Mouse (Mus musculus): ENCODE measurements around the gene Stag2. TPM values are rescaled to one million over a fixed set of nuclear protein-coding genes. Genes with fewer than 3 reads are reported as not detected.

The Stag2 gene
- polyA plus RNA-seq, 1 experiment from 2014 or later, result 41.7 TPM

- peak; percentile 49 for ATAC-seq (ENCODE audit: low FRiP score, low TSS enrichment)
- H3K4me1 ChIP-seq (ENCODE audit: insufficient read depth, low read length), result peaks cover 8% of the 10 kb centered on the region; the same call in 1 of the 2 replicates
- peak overlapping the region; percentile 53 for H3K4me2 ChIP-seq (replicated peaks; ENCODE audit: low read depth, low read length)
- WGBS, result 10% methylated on average over 43 of the region's 71 CpGs
- H3K36me3 ChIP-seq (ENCODE audit: insufficient read depth, low read length), result no peaks in the 10 kb centered on the region
- H3K27me3 ChIP-seq (ENCODE audit: insufficient read depth, low read length), result no peaks in the 10 kb centered on the region
- peak overlapping the region; percentile 99 for H3K27ac ChIP-seq (ENCODE audit: low read length)
- no peaks in the 10 kb centered on the region for H3K9me3 ChIP-seq (ENCODE audit: low read length)
- H3K9ac ChIP-seq (replicated peaks; ENCODE audit: low read length), result peak overlapping the region; percentile 94
- H3K4me3 ChIP-seq (ENCODE audit: low read length), result peak overlapping the region; percentile 57
Measured at GRCm38 (mm10) chrX:42149557-42150345, 634 bp downstream of the Stag2 start.

GRCm38 (mm10) chrX:42150346-42151023, 1.4 kb downstream of the Stag2 start:
- H3K4me1 ChIP-seq (ENCODE audit: insufficient read depth, low read length), result peaks cover 8% of the 10 kb centered on the region; the same call in 1 of the 2 replicates
- ATAC-seq (ENCODE audit: low FRiP score, low TSS enrichment), result peak; percentile 82
- no peaks in the 10 kb centered on the region for H3K9me3 ChIP-seq (ENCODE audit: low read length)
- H3K9ac ChIP-seq (replicated peaks; ENCODE audit: low read length), result peak overlapping the region; percentile 94
- peak overlapping the region; percentile 99 for H3K27ac ChIP-seq (ENCODE audit: low read length)
- 33% methylated on average over 16 of the region's 40 CpGs for WGBS
- H3K27me3 ChIP-seq (ENCODE audit: insufficient read depth, low read length), result no peaks in the 10 kb centered on the region
- peak overlapping the region; percentile 62 for H3K4me3 ChIP-seq (ENCODE audit: low read length)
- H3K4me2 ChIP-seq (replicated peaks; ENCODE audit: low read depth, low read length), result peak overlapping the region; percentile 65
- no peaks in the 10 kb centered on the region for H3K36me3 ChIP-seq (ENCODE audit: insufficient read depth, low read length)

GRCm38 (mm10) chrX:42151024-42151754, 2.1 kb downstream of the Stag2 start:
- Histone ChIP-seq H3K9ac (replicated peaks; ENCODE audit: low read length) (peak overlapping the region; percentile 74), H3K27me3 (ENCODE audit: insufficient read depth, low read length) (no peaks in the 10 kb centered on the region), H3K4me3 (ENCODE audit: low read length) (peak overlapping the region; percentile 62), H3K4me2 (replicated peaks; ENCODE audit: low read depth, low read length) (peak overlapping the region; percentile 65), H3K9me3 (ENCODE audit: low read length) (no peaks in the 10 kb centered on the region), H3K4me1 (ENCODE audit: insufficient read depth, low read length) (peaks cover 8% of the 10 kb centered on the region; the same call in 1 of the 2 replicates), H3K36me3 (ENCODE audit: insufficient read depth, low read length) (no peaks in the 10 kb centered on the region), H3K27ac (ENCODE audit: low read length) (peak overlapping the region; percentile 96)
- ATAC-seq (ENCODE audit: low FRiP score, low TSS enrichment), result no peak
- 20% methylated on average over 25 of the region's 25 CpGs for WGBS

GRCm38 (mm10) chrX:42151903-42152369, 2.8 kb downstream of the Stag2 start:
- Histone ChIP-seq H3K36me3 (ENCODE audit: insufficient read depth, low read length) (no peaks in the 10 kb centered on the region), H3K27ac (ENCODE audit: low read length) (peak overlapping the region; percentile 96), H3K4me2 (replicated peaks; ENCODE audit: low read depth, low read length) (peak overlapping the region; percentile 65), H3K9ac (replicated peaks; ENCODE audit: low read length) (peak overlapping the region; percentile 74), H3K4me1 (ENCODE audit: insufficient read depth, low read length) (peaks cover 8% of the 10 kb centered on the region; the same call in 1 of the 2 replicates), H3K4me3 (ENCODE audit: low read length) (peak overlapping the region; percentile 62), H3K27me3 (ENCODE audit: insufficient read depth, low read length) (no peaks in the 10 kb centered on the region), H3K9me3 (ENCODE audit: low read length) (no peaks in the 10 kb centered on the region)
- 21% methylated on average over 17 of the region's 17 CpGs for WGBS
- peak; percentile 75 for ATAC-seq (ENCODE audit: low FRiP score, low TSS enrichment)

- Histone ChIP-seq H3K4me2 (replicated peaks; ENCODE audit: low read depth, low read length) (peak overlapping the region; percentile 65), H3K27ac (ENCODE audit: low read length) (0 out of 2 replicates have a peak overlapping the region, but pooled peaks have one; percentile 46), H3K27me3 (ENCODE audit: insufficient read depth, low read length) (no peaks in the 10 kb centered on the region), H3K4me1 (ENCODE audit: insufficient read depth, low read length) (peaks cover 6% of the 10 kb centered on the region; the same call in 1 of the 2 replicates), H3K36me3 (ENCODE audit: insufficient read depth, low read length) (no peaks in the 10 kb centered on the region), H3K4me3 (ENCODE audit: low read length) (peak overlapping the region; percentile 62), H3K9me3 (ENCODE audit: low read length) (no peaks in the 10 kb centered on the region), H3K9ac (replicated peaks; ENCODE audit: low read length) (no peak overlapping the region)
- no peak for ATAC-seq (ENCODE audit: low FRiP score, low TSS enrichment)
- WGBS, result 21% methylated on average over 4 of the region's 4 CpGs
Measured at GRCm38 (mm10) chrX:42153056-42153455, 3.9 kb downstream of the Stag2 start.

- no peak overlapping the region for H3K9ac ChIP-seq (replicated peaks; ENCODE audit: low read length)
- no peaks in the 10 kb centered on the region for H3K9me3 ChIP-seq (ENCODE audit: low read length)
- no peaks in the 10 kb centered on the region for H3K4me1 ChIP-seq (ENCODE audit: insufficient read depth, low read length)
- no peak overlapping the region for H3K27ac ChIP-seq (ENCODE audit: low read length)
- ATAC-seq (ENCODE audit: low FRiP score, low TSS enrichment), result no peak
- no peaks in the 10 kb centered on the region for H3K27me3 ChIP-seq (ENCODE audit: insufficient read depth, low read length)
- no peak overlapping the region for H3K4me2 ChIP-seq (replicated peaks; ENCODE audit: low read depth, low read length)
- 86% methylated on average over 1 of the region's 1 CpGs for WGBS
- no peak overlapping the region for H3K4me3 ChIP-seq (ENCODE audit: low read length)
- no peaks in the 10 kb centered on the region for H3K36me3 ChIP-seq (ENCODE audit: insufficient read depth, low read length)
Measured at GRCm38 (mm10) chrX:42165455-42165854, 16.3 kb downstream of the Stag2 start.

- ATAC-seq (ENCODE audit: low FRiP score, low TSS enrichment), result no peak
- no peak overlapping the region for H3K4me2 ChIP-seq (replicated peaks; ENCODE audit: low read depth, low read length)
- H3K27me3 ChIP-seq (ENCODE audit: insufficient read depth, low read length), result no peaks in the 10 kb centered on the region
- no peak overlapping the region for H3K9ac ChIP-seq (replicated peaks; ENCODE audit: low read length)
- H3K9me3 ChIP-seq (ENCODE audit: low read length), result no peaks in the 10 kb centered on the region
- H3K4me3 ChIP-seq (ENCODE audit: low read length), result no peak overlapping the region
- 82% methylated on average over 5 of the region's 5 CpGs for WGBS
- no peak overlapping the region for H3K27ac ChIP-seq (ENCODE audit: low read length)
- no peaks in the 10 kb centered on the region for H3K36me3 ChIP-seq (ENCODE audit: insufficient read depth, low read length)
- no peaks in the 10 kb centered on the region for H3K4me1 ChIP-seq (ENCODE audit: insufficient read depth, low read length)
Measured at GRCm38 (mm10) chrX:42170811-42171210, 21.7 kb downstream of the Stag2 start.

- Histone ChIP-seq H3K27ac (ENCODE audit: low read length) (no peak overlapping the region), H3K9ac (replicated peaks; ENCODE audit: low read length) (no peak overlapping the region), H3K4me3 (ENCODE audit: low read length) (no peak overlapping the region), H3K36me3 (ENCODE audit: insufficient read depth, low read length) (no peaks in the 10 kb centered on the region), H3K9me3 (ENCODE audit: low read length) (no peaks in the 10 kb centered on the region), H3K27me3 (ENCODE audit: insufficient read depth, low read length) (no peaks in the 10 kb centered on the region), H3K4me1 (ENCODE audit: insufficient read depth, low read length) (peaks cover 3% of the 10 kb centered on the region; the same call in 1 of the 2 replicates), H3K4me2 (replicated peaks; ENCODE audit: low read depth, low read length) (no peak overlapping the region)
- WGBS, result 72% methylated on average over 3 of the region's 3 CpGs
- ATAC-seq (ENCODE audit: low FRiP score, low TSS enrichment), result no peak
Measured at GRCm38 (mm10) chrX:42187590-42187989, 38.5 kb downstream of the Stag2 start.

- Histone ChIP-seq H3K9ac (replicated peaks; ENCODE audit: low read length) (no peak overlapping the region), H3K4me1 (ENCODE audit: insufficient read depth, low read length) (peaks cover 3% of the 10 kb centered on the region; the same call in 1 of the 2 replicates), H3K9me3 (ENCODE audit: low read length) (no peaks in the 10 kb centered on the region), H3K36me3 (ENCODE audit: insufficient read depth, low read length) (no peaks in the 10 kb centered on the region), H3K27me3 (ENCODE audit: insufficient read depth, low read length) (no peaks in the 10 kb centered on the region), H3K4me3 (ENCODE audit: low read length) (no peak overlapping the region), H3K4me2 (replicated peaks; ENCODE audit: low read depth, low read length) (no peak overlapping the region), H3K27ac (ENCODE audit: low read length) (no peak overlapping the region)
- WGBS, result 80% methylated on average over 2 of the region's 2 CpGs
- ATAC-seq (ENCODE audit: low FRiP score, low TSS enrichment), result no peak
Measured at GRCm38 (mm10) chrX:42188825-42189426, 39.8 kb downstream of the Stag2 start.

All from kidney, embryonic 16.5 days (tissue).